Mouse (Mus musculus): ENCODE measurements at regions not wholly inside any gene's neighbourhood (a gene's known extent, or its start where the extent isn't known, plus 50 kb on each side); places are given as distances from the start of the nearest gene placed in this dataset.
A peak's percentile ranks its signal among the peaks of the same experiment; 100 is the strongest.

DNA sequence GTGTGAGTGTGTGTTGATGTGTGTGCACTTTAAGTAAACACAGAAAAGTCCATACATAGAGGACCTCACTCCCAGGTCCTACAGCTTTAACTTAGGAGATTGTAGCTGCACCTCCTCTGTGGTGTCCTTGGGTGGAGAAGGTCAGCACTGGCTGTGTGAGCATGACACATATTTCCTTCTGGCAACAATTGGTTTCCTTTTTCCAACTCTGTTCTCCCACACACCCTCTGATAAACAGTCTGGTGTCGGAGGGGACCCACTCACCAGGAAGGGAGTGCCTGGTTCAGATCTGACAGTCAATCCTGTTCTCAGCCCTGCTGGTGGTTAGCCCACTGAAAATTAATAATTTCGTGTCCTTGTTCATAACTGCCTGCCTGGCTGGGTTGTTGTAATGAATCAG lies 276.7 kb downstream of the Ccdc91 start:
- peak; percentile 58 for ATAC-seq (replicated peaks; ENCODE audit: low read depth, poor library complexity, severe bottlenecking)

DNA sequence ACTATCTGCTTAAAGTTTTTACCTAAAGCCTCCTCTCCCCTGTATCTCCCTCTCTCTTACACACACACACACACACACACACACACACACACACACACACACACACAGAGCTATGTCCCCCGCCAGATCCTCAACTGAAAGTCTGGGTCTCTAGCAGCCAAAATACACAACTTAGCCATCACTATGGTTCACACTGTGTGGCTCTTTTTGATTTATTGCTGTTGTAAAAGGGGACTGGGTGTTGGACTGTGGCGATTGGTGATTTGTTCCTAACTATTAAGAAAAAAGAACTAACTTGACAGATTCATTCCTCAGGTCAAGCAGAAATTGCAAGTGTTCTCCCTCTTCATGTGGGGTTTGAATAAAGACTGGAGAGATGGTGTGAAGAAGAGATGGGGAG lies 278.2 kb downstream of the Ccdc91 start:
- no peak for ATAC-seq (replicated peaks; ENCODE audit: low read depth, poor library complexity, severe bottlenecking)

DNA sequence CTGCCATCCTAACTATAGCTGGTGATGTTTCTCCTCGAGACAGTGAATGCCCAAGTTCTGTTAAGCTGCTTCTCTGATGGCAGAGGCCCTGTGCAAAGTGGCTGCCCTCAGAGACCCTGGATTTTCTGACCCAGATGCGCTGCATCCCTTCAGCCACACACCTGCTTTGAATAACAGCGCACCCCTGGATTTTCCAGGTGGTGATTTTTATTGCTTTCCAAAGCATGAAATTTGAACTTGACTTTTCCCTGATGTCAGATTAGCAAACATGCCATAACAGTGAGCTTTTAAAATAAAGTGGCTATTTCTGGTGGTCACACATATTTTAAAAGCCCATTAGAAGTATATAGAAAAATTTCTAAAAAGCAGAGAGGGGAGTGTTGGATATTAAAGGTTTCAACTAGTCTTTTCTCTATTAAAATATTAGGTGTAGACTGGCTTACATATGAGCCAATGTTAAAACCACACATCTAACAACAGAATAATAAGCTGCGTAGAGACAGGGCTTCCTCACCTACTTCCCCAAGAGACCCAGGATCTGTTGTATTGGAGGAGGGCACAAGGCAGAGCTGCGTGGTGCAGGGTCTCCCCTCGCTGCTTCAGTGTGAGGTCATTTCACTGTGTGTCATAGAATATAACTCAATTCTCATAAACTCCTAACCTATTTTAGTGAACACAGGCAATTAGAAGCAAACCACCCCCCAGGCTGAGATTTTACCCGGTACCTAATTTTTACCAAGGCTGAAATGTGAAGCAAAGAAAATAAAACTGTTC lies 280.3 kb downstream of the Ccdc91 start:
- ATAC-seq (replicated peaks; ENCODE audit: low read depth, poor library complexity, severe bottlenecking): no peak

DNA sequence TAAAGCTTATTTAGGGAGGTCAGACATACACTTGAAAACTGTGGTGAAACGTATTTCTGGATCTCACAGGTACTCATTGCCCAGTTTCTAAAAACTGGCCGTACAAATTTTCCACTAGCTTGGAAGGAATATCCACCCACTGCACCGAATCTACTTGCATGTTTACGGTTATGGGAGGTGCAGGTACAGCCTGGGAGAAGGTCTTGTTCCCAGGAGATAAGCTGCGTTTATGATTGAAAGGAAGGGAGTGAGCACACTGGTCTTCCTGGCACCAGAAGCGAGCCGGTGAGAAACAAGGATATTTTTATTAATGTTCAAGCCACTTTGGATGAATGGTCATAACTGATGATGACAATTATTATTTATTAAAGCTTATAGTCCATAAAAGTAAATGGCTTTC lies 283.9 kb downstream of the Ccdc91 start:
- ATAC-seq (replicated peaks; ENCODE audit: low read depth, poor library complexity, severe bottlenecking): no peak

DNA sequence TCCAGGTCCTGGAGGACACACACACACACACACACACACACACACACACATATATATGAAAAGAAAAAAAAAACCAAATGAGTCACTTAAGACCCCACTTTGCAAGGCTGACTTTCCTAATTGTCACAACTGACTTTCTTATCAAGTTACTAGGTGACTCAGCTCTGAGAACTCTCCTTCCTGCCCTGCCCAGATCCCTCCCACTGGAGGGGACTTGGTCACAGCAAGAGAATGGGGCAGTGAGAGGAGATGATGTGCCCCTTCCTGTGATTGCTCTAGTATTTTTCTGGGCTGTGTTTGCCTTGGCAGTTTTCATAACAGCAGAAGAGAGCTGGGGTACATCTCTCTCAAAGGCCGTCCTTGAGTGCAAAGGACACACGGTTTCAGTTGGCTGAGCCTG lies 284.5 kb downstream of the Ccdc91 start:
- ATAC-seq (replicated peaks; ENCODE audit: low read depth, poor library complexity, severe bottlenecking): peak; percentile 89

DNA sequence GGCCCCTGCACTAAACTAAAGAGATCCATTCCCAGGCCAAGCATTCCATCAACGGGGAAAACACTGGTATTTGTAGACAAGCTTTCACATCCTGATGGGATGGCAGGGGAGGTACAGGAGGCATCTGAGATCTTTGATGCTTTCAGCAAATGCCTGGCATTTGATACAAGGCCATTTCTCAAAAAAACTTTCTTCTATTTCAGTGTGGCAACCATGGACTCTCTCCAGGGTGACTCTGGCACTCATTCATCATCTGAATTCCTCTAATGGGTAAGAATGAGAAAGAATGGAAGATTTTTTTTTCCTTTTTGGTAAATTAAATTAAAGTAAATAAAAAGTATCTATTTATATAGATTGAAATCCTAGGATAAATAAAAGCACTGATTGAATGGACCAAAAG lies 281.8 kb upstream of the Far2 start:
- ATAC-seq (replicated peaks; ENCODE audit: low read depth, poor library complexity, severe bottlenecking): no peak

DNA sequence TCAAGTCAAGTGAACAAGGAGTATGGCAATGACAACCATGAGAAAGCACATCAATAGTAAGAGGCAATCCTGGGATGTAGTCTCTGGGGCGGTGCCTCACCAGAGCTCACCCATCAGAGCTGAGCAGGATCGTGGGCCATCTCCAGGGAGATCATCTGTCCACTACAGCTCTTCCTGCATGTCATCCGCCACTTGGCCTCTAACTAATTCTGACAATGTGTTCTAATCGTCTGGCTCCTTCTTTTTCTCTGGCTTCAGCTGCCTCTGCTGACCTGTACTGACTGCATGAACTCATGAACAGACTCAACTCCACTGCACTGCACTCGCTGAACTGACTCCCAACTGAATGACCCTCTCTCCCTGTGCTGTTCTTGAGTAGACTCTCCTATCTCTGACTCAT lies 277.9 kb upstream of the Far2 start:
- no peak for ATAC-seq (replicated peaks; ENCODE audit: low read depth, poor library complexity, severe bottlenecking)

DNA sequence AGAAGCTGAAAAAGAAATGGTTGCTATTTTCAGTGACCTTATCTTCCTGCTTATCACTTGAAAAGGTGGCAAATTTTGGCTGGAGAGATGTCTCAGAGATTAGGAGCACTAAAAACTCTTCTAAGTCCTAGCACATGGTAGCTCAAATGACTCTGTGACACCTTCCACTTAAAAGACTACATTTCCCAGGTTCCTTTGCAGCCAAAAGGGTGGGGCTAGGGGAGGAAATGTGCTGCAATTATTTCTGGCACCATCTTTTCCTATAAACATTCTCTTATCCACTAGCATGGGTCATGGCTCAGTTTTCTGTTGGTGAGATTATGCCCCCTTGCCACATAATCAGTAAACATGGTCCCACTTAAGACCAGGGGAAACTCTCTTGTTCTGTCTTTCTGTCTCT lies 277.0 kb upstream of the Far2 start:
- ATAC-seq (replicated peaks; ENCODE audit: low read depth, poor library complexity, severe bottlenecking): no peak

DNA sequence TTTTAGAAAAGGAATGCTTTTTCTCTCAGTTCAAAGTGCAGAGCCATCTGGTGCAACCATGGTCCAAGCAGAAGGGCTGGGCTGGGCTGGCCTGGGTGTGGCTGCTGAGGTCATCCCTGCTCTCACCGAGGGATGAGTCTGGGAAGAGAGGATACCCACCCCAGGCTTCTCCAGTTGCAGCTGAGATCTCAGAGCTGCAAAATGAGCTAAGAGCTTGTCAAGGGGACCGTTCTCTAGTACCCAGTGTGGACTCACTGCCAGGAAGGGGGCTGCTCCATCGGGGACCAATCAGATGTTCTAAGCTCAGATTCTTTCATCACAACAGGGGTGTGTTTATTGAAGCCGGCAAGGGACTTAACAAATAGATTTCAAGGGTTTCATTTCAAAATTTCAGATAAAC lies 275.6 kb upstream of the Far2 start:
- ATAC-seq (replicated peaks; ENCODE audit: low read depth, poor library complexity, severe bottlenecking): no peak

DNA sequence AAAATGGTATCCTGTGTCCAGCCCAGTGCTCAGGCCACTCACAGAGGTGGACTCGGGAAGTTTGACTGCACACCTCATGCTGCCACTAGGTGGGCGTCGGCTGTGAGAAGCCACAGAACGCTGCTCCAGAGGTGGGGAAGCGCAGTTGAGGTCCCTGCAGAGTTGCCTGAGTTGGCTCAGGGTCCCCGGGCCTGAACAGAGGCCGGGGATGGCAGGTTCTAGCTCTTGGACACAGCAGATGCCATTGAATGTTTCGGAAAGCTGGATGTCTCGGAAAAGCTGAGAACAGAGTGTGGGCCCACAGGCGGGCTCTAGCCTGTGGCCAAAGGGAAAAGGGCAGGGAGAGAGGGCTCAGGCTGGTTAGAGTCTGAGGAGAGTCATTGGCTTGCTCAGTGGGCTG lies 273.2 kb upstream of the Far2 start:
- no peak for ATAC-seq (replicated peaks; ENCODE audit: low read depth, poor library complexity, severe bottlenecking)

DNA sequence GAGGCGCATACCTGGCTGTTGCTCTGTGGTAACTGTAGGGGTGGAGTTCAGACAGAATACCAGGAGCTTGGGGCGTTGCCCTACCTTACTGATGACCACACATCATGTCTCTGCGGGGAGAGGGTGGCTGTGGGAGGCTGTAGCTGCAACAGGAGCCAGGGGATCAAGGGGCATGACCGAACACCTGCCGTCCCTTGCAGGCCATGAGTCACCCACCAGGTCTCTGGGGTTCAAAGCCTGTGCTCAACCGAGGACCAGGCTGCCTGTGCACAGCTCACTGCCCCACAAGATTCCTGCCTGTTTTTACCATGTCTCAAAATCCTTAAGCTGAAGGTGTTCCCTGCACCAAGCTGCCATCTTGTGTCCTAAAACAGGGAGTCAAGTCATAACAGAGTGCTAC lies 272.4 kb upstream of the Far2 start:
- no peak for ATAC-seq (replicated peaks; ENCODE audit: low read depth, poor library complexity, severe bottlenecking)

DNA sequence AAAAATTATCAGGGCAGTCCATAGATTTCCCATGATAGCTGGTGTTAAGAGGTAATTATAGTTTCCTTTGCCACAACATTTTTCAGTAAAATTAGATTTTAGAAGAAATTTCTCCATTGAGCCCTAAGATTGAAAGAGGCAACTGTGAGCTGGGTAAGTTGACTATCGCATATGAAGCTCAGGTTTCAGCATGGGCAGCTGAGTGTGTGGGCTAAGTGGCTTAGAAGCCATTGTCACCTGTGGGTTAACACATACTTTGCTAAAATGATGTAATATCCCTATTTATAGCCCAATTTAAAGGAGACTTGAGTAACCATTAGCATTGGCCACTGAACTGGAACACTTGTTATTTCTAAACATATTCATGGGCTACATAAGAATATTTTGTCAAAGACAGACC lies 267.6 kb upstream of the Far2 start:
- ATAC-seq (replicated peaks; ENCODE audit: low read depth, poor library complexity, severe bottlenecking): no peak

DNA sequence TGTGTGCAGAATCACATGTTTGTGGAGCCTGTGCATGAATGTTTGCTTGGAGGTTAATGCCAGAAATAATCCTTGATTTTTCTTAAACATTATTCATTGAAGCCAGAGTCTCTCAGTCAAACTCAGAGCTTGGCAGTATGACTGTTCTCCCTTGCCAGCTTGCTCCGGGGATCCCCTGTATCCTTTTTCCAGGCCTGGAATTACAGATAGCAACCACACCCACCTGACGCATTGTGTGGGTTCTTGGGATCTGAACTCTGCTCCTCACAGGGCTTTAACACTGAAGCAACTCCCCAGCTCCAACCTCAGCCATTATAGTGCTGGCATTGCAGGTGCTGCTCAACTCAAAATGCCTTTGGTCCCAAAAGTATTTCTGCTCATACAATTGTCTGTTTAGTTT lies 262.8 kb upstream of the Far2 start:
- ATAC-seq (replicated peaks; ENCODE audit: low read depth, poor library complexity, severe bottlenecking): no peak

DNA sequence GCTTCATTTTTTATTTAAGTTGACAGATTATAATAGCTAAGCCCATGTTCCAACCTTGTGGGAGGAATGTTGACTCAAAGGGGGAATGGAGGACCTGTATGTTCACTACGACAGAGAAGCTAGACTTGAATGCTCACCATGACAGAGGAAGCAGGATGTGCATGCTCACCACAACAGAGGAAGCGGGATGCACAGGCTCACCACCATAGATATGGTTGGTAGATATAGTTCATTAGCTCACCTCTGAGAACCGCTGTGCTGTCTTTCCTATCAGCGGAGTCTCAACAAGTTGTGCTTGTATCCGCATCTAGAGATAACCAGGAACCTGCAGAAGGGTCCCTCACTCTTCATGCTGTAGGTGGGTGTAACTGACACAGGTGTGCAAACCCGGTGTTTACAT lies 262.2 kb upstream of the Far2 start:
- ATAC-seq (replicated peaks; ENCODE audit: low read depth, poor library complexity, severe bottlenecking): 0 out of 2 replicates have a peak, but pooled peaks have one; percentile 29

DNA sequence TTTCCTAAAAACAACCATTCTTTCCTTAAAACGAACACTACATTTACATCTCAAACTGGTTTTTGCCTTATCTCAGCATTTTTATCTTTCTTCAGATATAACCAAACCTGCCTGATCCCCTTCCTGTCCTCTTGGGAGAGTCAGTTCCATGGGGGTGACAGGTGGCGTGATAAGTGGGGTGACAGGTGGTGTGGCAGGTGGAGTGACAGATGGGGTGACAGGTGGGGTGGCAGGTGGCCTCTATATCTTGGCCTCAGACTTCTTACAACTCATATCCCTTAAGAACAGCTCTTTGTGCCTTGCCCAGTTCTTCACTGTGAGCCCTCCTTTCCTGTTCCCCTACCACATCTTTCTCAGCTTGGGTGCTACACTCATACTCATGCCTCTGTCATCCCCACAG lies 259.0 kb upstream of the Far2 start:
- no peak for ATAC-seq (replicated peaks; ENCODE audit: low read depth, poor library complexity, severe bottlenecking)

DNA sequence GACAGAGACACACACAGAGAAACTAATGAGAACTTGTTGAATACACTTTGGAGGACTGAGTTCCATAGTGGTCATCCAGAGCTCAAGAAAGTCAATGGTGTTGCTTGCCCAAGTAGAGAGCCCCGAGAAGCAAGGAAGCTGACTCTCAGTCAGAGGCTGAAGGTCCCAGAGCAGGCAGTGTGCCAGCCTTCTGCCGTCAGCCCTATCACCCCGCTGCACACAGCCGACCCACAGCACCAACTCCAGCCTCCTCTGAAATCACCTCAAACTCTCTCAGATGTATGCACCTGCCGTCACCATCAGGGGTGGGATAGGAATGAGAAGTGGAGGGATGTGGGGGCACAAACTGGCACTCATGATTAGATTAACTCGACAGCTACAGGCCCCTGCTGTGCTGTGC lies 257.9 kb upstream of the Far2 start:
- ATAC-seq (replicated peaks; ENCODE audit: low read depth, poor library complexity, severe bottlenecking): no peak

DNA sequence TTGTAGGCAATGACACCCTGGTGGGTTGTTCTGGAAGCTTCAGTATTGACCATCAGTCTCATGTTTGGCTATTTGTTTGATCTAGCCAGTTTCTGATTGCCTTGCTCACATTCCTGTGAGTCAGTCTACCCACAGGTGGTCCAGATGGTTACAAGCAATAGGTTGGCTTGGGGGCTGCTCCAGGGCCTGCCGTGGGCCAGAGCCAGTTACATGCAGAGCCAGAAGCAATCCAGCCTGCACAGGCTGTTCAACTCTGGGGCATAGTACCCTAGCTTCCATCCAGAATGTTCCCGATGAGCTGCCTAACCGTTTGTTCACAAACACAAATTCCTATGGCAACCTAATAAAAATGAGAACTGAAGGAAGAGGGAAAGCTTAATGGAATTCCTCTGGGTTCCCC lies 253.2 kb upstream of the Far2 start:
- ATAC-seq (replicated peaks; ENCODE audit: low read depth, poor library complexity, severe bottlenecking): no peak

DNA sequence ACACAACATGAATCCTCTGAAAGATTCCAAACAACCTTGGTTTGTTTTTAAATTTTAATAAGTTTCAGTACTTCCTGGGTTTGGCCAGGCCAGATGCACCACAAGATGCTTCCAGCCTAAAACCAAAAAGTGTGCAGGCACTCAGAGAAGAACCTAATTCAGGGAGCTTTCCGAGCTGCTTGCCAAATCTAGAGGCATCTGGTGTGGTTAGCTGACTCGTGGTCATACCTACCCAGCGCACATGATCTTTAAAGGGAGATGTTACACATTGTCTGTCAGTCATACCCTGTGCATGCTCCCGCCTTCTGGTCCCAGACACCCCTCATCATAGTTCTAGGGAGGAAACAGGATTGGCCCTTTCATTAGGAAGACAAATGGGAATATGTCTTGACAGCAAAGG lies 252.7 kb upstream of the Far2 start:
- no peak; the same call in 1 of the 2 replicates for ATAC-seq (replicated peaks; ENCODE audit: low read depth, poor library complexity, severe bottlenecking)

DNA sequence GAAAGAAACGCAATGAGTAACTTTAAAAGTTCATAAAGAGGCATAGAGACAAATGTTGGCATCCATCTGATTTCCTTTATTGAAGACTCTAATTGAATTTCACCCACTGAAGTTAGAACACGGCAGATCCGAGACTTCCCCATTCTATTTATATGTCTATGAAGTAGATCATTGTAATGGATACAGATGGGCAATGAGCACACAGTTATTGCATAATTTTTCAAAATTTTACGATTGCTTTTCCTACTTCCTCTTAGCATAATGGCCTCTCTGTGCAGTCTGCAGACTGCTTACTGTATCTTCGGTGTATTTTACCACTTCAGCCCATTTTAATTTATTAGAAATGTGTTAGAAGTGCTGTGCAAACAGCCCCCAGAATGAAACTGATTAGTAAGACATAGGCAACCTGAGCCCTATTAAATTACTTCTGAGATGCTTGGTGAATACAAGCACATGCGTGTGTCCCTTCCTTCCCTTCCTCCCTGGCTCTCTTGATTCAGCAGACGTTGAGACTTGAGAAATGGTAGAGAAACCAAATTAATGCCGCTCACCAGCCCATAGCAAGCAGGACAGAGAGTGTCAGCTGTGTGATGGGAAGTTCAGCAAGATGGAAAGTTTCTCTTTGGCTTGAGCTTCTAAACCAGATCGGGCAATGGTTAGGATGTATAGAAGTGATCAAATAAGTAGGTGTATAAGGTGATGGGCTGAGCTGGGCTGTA lies 247.9 kb upstream of the Far2 start:
- peak; percentile 96 for ATAC-seq (replicated peaks; ENCODE audit: low read depth, poor library complexity, severe bottlenecking)

DNA sequence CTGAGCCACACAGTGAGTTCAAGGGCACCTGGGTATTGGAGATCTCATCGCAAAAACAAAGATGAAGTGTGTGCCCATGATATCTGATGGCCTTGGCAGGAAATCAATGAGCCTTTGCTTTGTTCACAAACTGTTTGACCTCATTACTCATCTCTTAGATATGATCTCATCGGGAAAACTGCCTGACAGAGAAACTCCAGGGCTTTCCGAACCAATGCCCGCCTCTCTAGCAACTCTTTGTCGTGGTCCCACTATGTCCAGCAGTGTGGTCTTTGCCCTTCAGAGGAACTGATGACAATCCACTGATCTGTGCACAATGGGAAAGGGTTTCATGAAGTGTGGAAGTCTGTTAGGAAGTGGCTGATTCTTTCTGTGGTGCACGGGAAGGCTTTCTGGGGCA lies 247.2 kb upstream of the Far2 start:
- ATAC-seq (replicated peaks; ENCODE audit: low read depth, poor library complexity, severe bottlenecking): no peak

DNA sequence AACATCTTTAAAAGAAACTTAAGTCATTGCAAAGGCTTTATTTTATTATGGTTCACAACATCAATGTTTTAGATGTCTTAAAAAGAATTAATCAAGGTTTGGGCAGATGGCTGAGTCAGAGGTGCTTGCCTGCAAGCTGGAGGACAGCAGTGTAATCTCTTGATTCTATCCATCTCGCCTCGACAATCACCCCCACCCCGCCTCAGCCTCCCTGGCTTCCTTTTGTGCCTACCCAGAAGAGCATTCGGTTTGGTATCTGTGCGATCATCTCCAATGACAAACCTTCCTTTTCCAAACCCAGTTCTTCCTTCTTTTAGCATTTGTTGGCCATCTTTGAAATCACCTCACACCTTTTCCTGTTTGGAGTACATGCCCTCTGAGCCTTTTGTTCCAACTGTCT lies 246.2 kb upstream of the Far2 start:
- ATAC-seq (replicated peaks; ENCODE audit: low read depth, poor library complexity, severe bottlenecking): no peak

DNA sequence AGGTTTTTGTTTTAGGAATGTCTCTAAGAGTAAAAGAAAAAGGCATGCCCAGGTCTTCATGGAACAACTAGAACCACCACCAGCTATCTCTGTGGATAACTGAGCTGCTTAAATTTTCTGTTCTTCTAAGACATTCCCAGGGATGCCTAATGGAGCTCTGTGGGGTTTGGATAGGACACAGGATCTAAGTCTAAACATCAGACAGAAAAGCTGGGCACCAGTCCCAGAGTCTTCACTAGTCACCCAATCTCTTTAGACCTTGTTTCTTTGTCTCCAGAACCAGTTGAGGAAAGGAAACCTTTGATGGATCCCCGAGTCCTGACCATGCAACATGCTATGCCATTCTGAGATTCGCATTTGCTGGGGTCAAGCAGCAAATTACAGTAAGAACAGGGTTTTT lies 243.2 kb upstream of the Far2 start:
- ATAC-seq (replicated peaks; ENCODE audit: low read depth, poor library complexity, severe bottlenecking): no peak

All from common myeloid progenitor, adult 5-6 weeks (primary cell).